8 mouse cellular contexts compared by ENCODE assay signal in the genomic region with DNA sequence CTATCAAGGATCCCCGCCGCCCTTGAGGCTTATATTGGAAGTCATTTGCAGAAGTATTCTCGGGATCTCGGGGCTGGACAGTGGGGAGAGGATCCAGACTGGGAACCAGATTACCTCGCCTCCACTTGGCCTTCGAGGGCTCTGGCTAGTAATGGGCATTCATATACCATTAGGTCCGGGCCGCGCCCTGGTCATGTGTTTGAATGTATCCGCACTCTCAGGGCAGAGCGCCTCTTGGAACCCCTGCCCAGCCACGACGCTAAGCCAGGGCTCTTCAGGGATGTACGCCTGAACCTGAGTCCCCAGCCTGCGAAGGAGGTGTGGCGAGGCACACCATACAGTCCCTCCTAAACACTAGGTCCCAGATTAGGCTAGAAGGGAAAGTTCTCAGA. TPM values are rescaled to one million over a fixed set of nuclear protein-coding genes. Genes with fewer than 3 reads are reported as not detected.
DNase-seq lines count a peak whose midpoint lies in the region; ATAC-seq and TF ChIP-seq lines count a peak whose summit lies in the region.

No protein-coding gene starts in this region.

- TF ChIP-seq POLR2A in heart, adult 2 months (IDR thresholded peaks at IDR 0.05; ENCODE audit: insufficient read depth, low read depth, low read length): no peak

- no peaks in the 10 kb centered on the region for H3K9me3 ChIP-seq in hindbrain, embryonic 12.5 days (replicated peaks)
- no peaks in the 10 kb centered on the region for H3K9me3 ChIP-seq in midbrain, embryonic 12.5 days

- no peak overlapping the region; the same call in 1 of the 2 replicates for H3K9ac ChIP-seq in heart, adult 2 months (ENCODE audit: low read depth, low read length)
- peak overlapping the region; percentile 59 for H3K9ac ChIP-seq in hindbrain, embryonic 12.5 days
- H3K9ac ChIP-seq in midbrain, embryonic 12.5 days (replicated peaks): peak overlapping the region; percentile 60; the same call in 1 of the 2 replicates

- H3K27ac ChIP-seq in heart, adult 2 months: no peak overlapping the region
- no peak overlapping the region for H3K27ac ChIP-seq in hindbrain, embryonic 12.5 days
- H3K27ac ChIP-seq in midbrain, embryonic 12.5 days (replicated peaks): no peak overlapping the region

- peak overlapping the region; percentile 30; the same call in 1 of the 2 replicates for H3K4me3 ChIP-seq in heart, adult 2 months
- H3K4me3 ChIP-seq in hindbrain, embryonic 12.5 days: peak overlapping the region; percentile 47
- H3K4me3 ChIP-seq in midbrain, embryonic 12.5 days: peak overlapping the region; percentile 49

- CTCF ChIA-PET in Patski (lab: Charles Lee): interaction anchor here (1.2 kb wide), 1 partner anchor 39 kb away, joined by 4 read pairs; no protein-coding TSS in a partner anchor

- peak overlapping the region; percentile 58 for H3K4me2 ChIP-seq in hindbrain, embryonic 12.5 days (replicated peaks)
- H3K4me2 ChIP-seq in midbrain, embryonic 12.5 days (replicated peaks): peak overlapping the region; percentile 63

- TF ChIP-seq EP300 in heart, adult 2 months (IDR thresholded peaks at IDR 0.05; ENCODE audit: insufficient read depth, low read depth, low read length): no peak

- POLR2A ChIA-PET in Patski (lab: Charles Lee): interaction anchor here (1.2 kb wide), 1 partner anchor 41 kb away, joined by 3 read pairs; a partner anchor contains a TSS

- WGBS in heart, adult 2 months: 35% methylated on average over 16 of the region's 16 CpGs
- 27% methylated on average over 16 of the region's 16 CpGs for WGBS in hindbrain, embryonic 12.5 days
- WGBS in midbrain, embryonic 12.5 days: 12% methylated on average over 16 of the region's 16 CpGs

- H3K36me3 ChIP-seq in heart, adult 2 months (ENCODE audit: control insufficient read depth, insufficient read depth, low read length): no peaks in the 10 kb centered on the region
- no peaks in the 10 kb centered on the region for H3K36me3 ChIP-seq in hindbrain, embryonic 12.5 days
- H3K36me3 ChIP-seq in midbrain, embryonic 12.5 days: no peaks in the 10 kb centered on the region

- peak; percentile 51 for ATAC-seq in Patski
- ATAC-seq in hindbrain, embryonic 12.5 days (ENCODE audit: low FRiP score): peak; percentile 44
- ATAC-seq in midbrain, embryonic 12.5 days (ENCODE audit: low FRiP score, low read depth): peak; percentile 55

- no peaks in the 10 kb centered on the region for H3K4me1 ChIP-seq in heart, adult 2 months (ENCODE audit: control insufficient read depth, insufficient read depth, low read length)
- peaks cover 1% of the 10 kb centered on the region; the same call in 1 of the 2 replicates for H3K4me1 ChIP-seq in hindbrain, embryonic 12.5 days
- H3K4me1 ChIP-seq in midbrain, embryonic 12.5 days: no peaks in the 10 kb centered on the region

- 0 out of 2 replicates have a peak, but pooled peaks cover 2% of the 10 kb centered on the region for H3K27me3 ChIP-seq in heart, adult 2 months (ENCODE audit: control insufficient read depth, insufficient read depth, low read length)
- peaks cover 9% of the 10 kb centered on the region for H3K27me3 ChIP-seq in Patski
- peaks cover 9% of the 10 kb centered on the region; the same call in 1 of the 2 replicates for H3K27me3 ChIP-seq in hindbrain, embryonic 12.5 days
- peaks cover 23% of the 10 kb centered on the region for H3K27me3 ChIP-seq in midbrain, embryonic 12.5 days

- no peaks in the 10 kb centered on the region for H3K79me2 ChIP-seq in heart, adult 2 months (replicated peaks; ENCODE audit: control insufficient read depth, insufficient read depth, low read length)

- in situ Hi-C loops in Patski (cut with MboI; ENCODE audit: low pct_unique_long_range_greater_than_20kb): loop anchor here (10.0 kb wide), 1 partner anchor 1494 kb away; no protein-coding TSS in a partner anchor

- no peak for TF ChIP-seq CTCF in heart, adult 2 months (IDR thresholded peaks at IDR 0.05)
- TF ChIP-seq CTCF in Patski (IDR thresholded peaks at IDR 0.05): no peak

- no peak for DNase-seq in heart, adult 2 months
- no peak for DNase-seq in heart, postnatal 14 days
- DNase-seq in Patski (ENCODE audit: low read depth, low spot score): no peak
- no peak for DNase-seq in spleen, adult 12 weeks (ENCODE audit: low spot score)
- DNase-seq in adrenal gland, postnatal 14 days: no peak
- DNase-seq in right cerebral cortex, postnatal 14 days: no peak

- intact Hi-C loops in heart, adult 2 months (cut with DNase I): no loop called here
- intact Hi-C loops in heart, postnatal 14 days (cut with DNase I): no loop called here

RNA-seq across cellular contexts. Expression of a gene that starts 10.9 kb away (rescaled TPM):
- not detected for total RNA-seq in heart, adult 2 months (2021)
- not detected in 2 replicates for polyA plus RNA-seq in heart, adult 2 months (2012; rRNA removed)
- not detected for total RNA-seq in heart, postnatal 14 days (2021)
- 0.05 TPM for polyA plus RNA-seq in Patski (2021)
- polyA plus RNA-seq in hindbrain, embryonic 12.5 days (2016; fragmentation: Nextera tagmentation; extraction: Ambion mirVana): 0.19 and 0.20 TPM in 2 replicates
- polyA plus RNA-seq in midbrain, embryonic 12.5 days (2016; fragmentation: Nextera tagmentation; extraction: Ambion mirVana): 0.30 and 0.34 TPM in 2 replicates
- not detected in 2 replicates for total RNA-seq in adrenal gland, postnatal 14 days (2021)

RNA-seq across cellular contexts. Expression of a gene that starts 14.9 kb away (rescaled TPM):
- 1 to 10 TPM; 2.1 to 3.7 TPM for total RNA-seq in heart, adult 2 months (2021)
- polyA plus RNA-seq in heart, adult 2 months (2012; rRNA removed): 2.9 and 3.3 TPM in 2 replicates
- 1 to 10 TPM; 2.0 to 2.1 TPM for total RNA-seq in heart, postnatal 14 days (2021)
- polyA plus RNA-seq in Patski (2021): 320 TPM
- polyA plus RNA-seq in hindbrain, embryonic 12.5 days (2016; fragmentation: Nextera tagmentation; extraction: Ambion mirVana): 45.6 and 58.4 TPM in 2 replicates
- polyA plus RNA-seq in midbrain, embryonic 12.5 days (2016; fragmentation: Nextera tagmentation; extraction: Ambion mirVana): 34.9 and 42.6 TPM in 2 replicates
- total RNA-seq in adrenal gland, postnatal 14 days (2021): 9.3 and 16.0 TPM in 2 replicates

RNA-seq across cellular contexts. Expression of a gene that starts 40.6 kb away (rescaled TPM):
- 1 to 10 TPM; 1.5 to 1.8 TPM for total RNA-seq in heart, adult 2 months (2021)
- 5.7 and 7.7 TPM in 2 replicates for polyA plus RNA-seq in heart, adult 2 months (2012; rRNA removed)
- 1 to 10 TPM; 2.0 to 4.0 TPM for total RNA-seq in heart, postnatal 14 days (2021)
- polyA plus RNA-seq in Patski (2021): 1.0 TPM
- polyA plus RNA-seq in hindbrain, embryonic 12.5 days (2016; fragmentation: Nextera tagmentation; extraction: Ambion mirVana): 2.7 and 3.4 TPM in 2 replicates
- 2.6 and 2.8 TPM in 2 replicates for polyA plus RNA-seq in midbrain, embryonic 12.5 days (2016; fragmentation: Nextera tagmentation; extraction: Ambion mirVana)
- total RNA-seq in adrenal gland, postnatal 14 days (2021): 5.0 and 16.7 TPM in 2 replicates

RNA-seq across cellular contexts. Expression of a gene that starts 40.7 kb away (rescaled TPM):
- total RNA-seq in heart, adult 2 months (2021): 10 to 100 TPM; 50.2 to 63.7 TPM
- 57.2 and 64.5 TPM in 2 replicates for polyA plus RNA-seq in heart, adult 2 months (2012; rRNA removed)
- total RNA-seq in heart, postnatal 14 days (2021): 10 to 100 TPM; 54.3 to 59.5 TPM
- 98.0 TPM for polyA plus RNA-seq in Patski (2021)
- 105 and 118 TPM in 2 replicates for polyA plus RNA-seq in hindbrain, embryonic 12.5 days (2016; fragmentation: Nextera tagmentation; extraction: Ambion mirVana)
- 119 and 123 TPM in 2 replicates for polyA plus RNA-seq in midbrain, embryonic 12.5 days (2016; fragmentation: Nextera tagmentation; extraction: Ambion mirVana)
- total RNA-seq in adrenal gland, postnatal 14 days (2021): 86.3 and 103 TPM in 2 replicates

RNA-seq across cellular contexts. Expression of a gene that starts 49.6 kb away (rescaled TPM):
- total RNA-seq in heart, adult 2 months (2021): 1 to 10 TPM; 3.7 to 7.1 TPM
- 5.1 and 7.3 TPM in 2 replicates for polyA plus RNA-seq in heart, adult 2 months (2012; rRNA removed)
- total RNA-seq in heart, postnatal 14 days (2021): 10 to 100 TPM in 1 of 2 experiments, 1 to 10 TPM in 1; 8.2 to 10.1 TPM
- polyA plus RNA-seq in Patski (2021): 166 TPM
- polyA plus RNA-seq in hindbrain, embryonic 12.5 days (2016; fragmentation: Nextera tagmentation; extraction: Ambion mirVana): 19.7 and 20.3 TPM in 2 replicates
- 13.4 and 14.9 TPM in 2 replicates for polyA plus RNA-seq in midbrain, embryonic 12.5 days (2016; fragmentation: Nextera tagmentation; extraction: Ambion mirVana)
- total RNA-seq in adrenal gland, postnatal 14 days (2021): 14.2 and 17.8 TPM in 2 replicates
